Mouse (Mus musculus) forebrain, embryonic 12.5 days (tissue): ENCODE measurements around the gene Ipo11. TPM values are rescaled to one million over a fixed set of nuclear protein-coding genes. Genes with fewer than 3 reads are reported as not detected.

Source experiments
- ATAC-seq: fragments of 200-750 bp; cut with Nextera tagmentation; 2 replicates; pipeline ENCODE4 v1.8.0; 2017; ENCODE audit warnings: moderate TSS enrichment; ENCODE audit not compliant: low FRiP score
- H3K27ac ChIP-seq: fragments of 300-500 bp; sonication (generic); 2 replicates; pipeline ENCODE4 v1.5.1; 2016; ENCODE audit warnings: mild to moderate bottlenecking
- H3K27me3 ChIP-seq: fragments of 300-500 bp; sonication (generic); 2 replicates; pipeline ENCODE4 v1.6.1; 2016; ENCODE audit warnings: mild to moderate bottlenecking
- H3K36me3 ChIP-seq: fragments of 300-500 bp; sonication (generic); replicated peaks from 2 replicates; pipeline ENCODE4 v1.6.1; 2016; ENCODE audit warnings: mild to moderate bottlenecking
- H3K4me1 ChIP-seq: fragments of 300-500 bp; sonication (generic); 2 replicates; pipeline ENCODE4 v1.6.1; 2016
- H3K4me2 ChIP-seq: fragments of 300-500 bp; sonication (generic); 2 replicates; pipeline ENCODE4 v1.6.1; 2016; ENCODE audit warnings: mild to moderate bottlenecking, moderate library complexity
- H3K4me3 ChIP-seq: fragments of 300-500 bp; sonication (generic); replicated peaks from 2 replicates; pipeline ENCODE4 v1.5.1; 2016; ENCODE audit warnings: mild to moderate bottlenecking
- H3K9ac ChIP-seq: fragments of 300-500 bp; sonication (generic); 2 replicates; pipeline ENCODE4 v1.6.1; 2016; ENCODE audit warnings: mild to moderate bottlenecking
- H3K9me3 ChIP-seq: fragments of 300-500 bp; sonication (generic); 2 replicates; pipeline ENCODE4 v1.6.1; 2016
- WGBS: fragments of 180-500 bp; shearing (Covaris S2); methylation state at CpG from one replicate; pipeline ENCODE4 v1.1.7; 2016; 5-methylcytosine and 5-hydroxymethylcytosine counted together
- polyA plus RNA-seq: library from polyadenylated mRNA; unstranded; fragments of >200 nt; fragmentation: Nextera tagmentation; extraction: Ambion mirVana; gene quantifications from 2 replicates; pipeline ENCODE4 v1.2.1, GENCODE M21; 2016

The Ipo11 gene
- polyA plus RNA-seq: 67.0 and 74.1 TPM in 2 replicates

GRCm38 (mm10) chr13:106936256-106937137 is at the start of gene Ipo11:
Ipo11 (minus strand) TSS chr13:106936958.
- peak within 1 kb of the TSS; percentile 60 for H3K4me2 ChIP-seq
- peak within 1 kb of the TSS; percentile 89 for H3K9ac ChIP-seq
- peak within 1 kb of the TSS; percentile 98 for H3K4me3 ChIP-seq
- 0 out of 2 replicates have a peak, but pooled peaks cover 2% of the 10 kb centered on the region for H3K9me3 ChIP-seq
- peaks cover 13% of the 10 kb centered on the region for H3K4me1 ChIP-seq
- H3K27ac ChIP-seq: peak within 1 kb of the TSS; percentile 83
- WGBS: under 1% methylated on average over 83 of the region's 84 CpGs
- H3K27me3 ChIP-seq: no peaks in the 10 kb centered on the region
- ATAC-seq: peak; percentile 98
- H3K36me3 ChIP-seq: no peaks in the 10 kb centered on the region

GRCm38 (mm10) chr13:106961496-106961895 is 24.7 kb upstream of the Ipo11 start:
- WGBS: 89% methylated on average over 4 of the region's 4 CpGs
- no peaks in the 10 kb centered on the region for H3K4me1 ChIP-seq
- ATAC-seq: no peak
- no peak overlapping the region for H3K27ac ChIP-seq
- H3K9ac ChIP-seq: no peak overlapping the region
- no peaks in the 10 kb centered on the region for H3K27me3 ChIP-seq
- no peaks in the 10 kb centered on the region for H3K9me3 ChIP-seq
- peaks cover 36% of the 10 kb centered on the region for H3K36me3 ChIP-seq
- H3K4me3 ChIP-seq: no peak overlapping the region
- H3K4me2 ChIP-seq: no peak overlapping the region

- Histone ChIP-seq H3K36me3 (peaks cover 43% of the 10 kb centered on the region), H3K9ac (no peak overlapping the region), H3K27ac (no peak overlapping the region), H3K4me2 (no peak overlapping the region), H3K4me1 (no peaks in the 10 kb centered on the region), H3K9me3 (no peaks in the 10 kb centered on the region), H3K4me3 (no peak overlapping the region), H3K27me3 (no peaks in the 10 kb centered on the region)
- no peak for ATAC-seq
- WGBS: 96% methylated on average over 3 of the region's 3 CpGs
These were observed 23.8 kb upstream of the Ipo11 start for GRCm38 (mm10) chr13:106960557-106960956.

GRCm38 (mm10) chr13:106958286-106958685 is 21.5 kb upstream of the Ipo11 start:
- WGBS: 90% methylated on average over 3 of the region's 3 CpGs
- no peak for ATAC-seq
- H3K36me3 ChIP-seq: peaks cover 48% of the 10 kb centered on the region

GRCm38 (mm10) chr13:106957554-106957953 is 20.8 kb upstream of the Ipo11 start:
- WGBS: 88% methylated on average over 4 of the region's 4 CpGs
- Histone ChIP-seq H3K27ac (no peak overlapping the region), H3K9me3 (no peaks in the 10 kb centered on the region), H3K36me3 (peaks cover 54% of the 10 kb centered on the region), H3K27me3 (no peaks in the 10 kb centered on the region), H3K4me3 (no peak overlapping the region), H3K9ac (no peak overlapping the region), H3K4me2 (no peak overlapping the region), H3K4me1 (no peaks in the 10 kb centered on the region)
- ATAC-seq: no peak

More at GRCm38 (mm10) chr13:106958286-106958685, 21.5 kb upstream of the Ipo11 start:
- Histone ChIP-seq H3K4me2 (no peak overlapping the region), H3K4me3 (no peak overlapping the region), H3K27me3 (no peaks in the 10 kb centered on the region), H3K4me1 (no peaks in the 10 kb centered on the region), H3K9me3 (no peaks in the 10 kb centered on the region), H3K9ac (no peak overlapping the region), H3K27ac (no peak overlapping the region)

- no peak overlapping the region for H3K9ac ChIP-seq
- no peak overlapping the region for H3K27ac ChIP-seq
- no peaks in the 10 kb centered on the region for H3K4me1 ChIP-seq
- H3K4me3 ChIP-seq: no peak overlapping the region
- peaks cover 67% of the 10 kb centered on the region for H3K36me3 ChIP-seq
- no peak for ATAC-seq
- 93% methylated on average over 3 of the region's 3 CpGs for WGBS
- H3K27me3 ChIP-seq: no peaks in the 10 kb centered on the region
- no peak overlapping the region for H3K4me2 ChIP-seq
- no peaks in the 10 kb centered on the region for H3K9me3 ChIP-seq
These were observed 18.1 kb upstream of the Ipo11 start for GRCm38 (mm10) chr13:106954880-106955279.

- ATAC-seq: 0 out of 2 replicates have a peak, but pooled peaks have one; percentile 1
- WGBS: 6% methylated on average over 6 of the region's 6 CpGs
- peaks cover 11% of the 10 kb centered on the region for H3K4me1 ChIP-seq
- H3K4me3 ChIP-seq: peak overlapping the region; percentile 93
- no peaks in the 10 kb centered on the region for H3K27me3 ChIP-seq
- no peaks in the 10 kb centered on the region for H3K9me3 ChIP-seq
- no peak overlapping the region for H3K27ac ChIP-seq
- peaks cover 27% of the 10 kb centered on the region for H3K36me3 ChIP-seq
- H3K4me2 ChIP-seq: peak overlapping the region; percentile 59
- peak overlapping the region; percentile 86 for H3K9ac ChIP-seq
These were observed 10.8 kb upstream of the Ipo11 start for GRCm38 (mm10) chr13:106947583-106947982.

- peak within 1 kb of the TSS; percentile 86 for H3K9ac ChIP-seq
- no peaks in the 10 kb centered on the region for H3K27me3 ChIP-seq
- peak within 1 kb of the TSS; percentile 81 for H3K27ac ChIP-seq
- under 1% methylated on average over 68 of the region's 68 CpGs for WGBS
- peaks cover 11% of the 10 kb centered on the region for H3K4me1 ChIP-seq
- H3K4me3 ChIP-seq: peak within 1 kb of the TSS; percentile 93
- no peaks in the 10 kb centered on the region for H3K9me3 ChIP-seq
- H3K36me3 ChIP-seq: peaks cover 20% of the 10 kb centered on the region
- peak; percentile 99 for ATAC-seq
- H3K4me2 ChIP-seq: peak within 1 kb of the TSS; percentile 59
These were observed 10.1 kb upstream of the Ipo11 start, which contains the start of gene Dimt1 for GRCm38 (mm10) chr13:106946594-106947540. Dimt1 (plus strand) TSS chr13:106947127.

GRCm38 (mm10) chr13:106945518-106945917 is 8.8 kb upstream of the Ipo11 start:
- no peak overlapping the region for H3K27ac ChIP-seq
- H3K4me3 ChIP-seq: no peak overlapping the region
- H3K4me2 ChIP-seq: no peak overlapping the region
- WGBS: 89% methylated on average over 9 of the region's 9 CpGs
- H3K4me1 ChIP-seq: peaks cover 11% of the 10 kb centered on the region
- H3K36me3 ChIP-seq: peaks cover 9% of the 10 kb centered on the region
- no peaks in the 10 kb centered on the region for H3K27me3 ChIP-seq
- ATAC-seq: no peak
- H3K9me3 ChIP-seq: 0 out of 2 replicates have a peak, but pooled peaks cover 2% of the 10 kb centered on the region
- no peak overlapping the region for H3K9ac ChIP-seq

- ATAC-seq: no peak
- no peak overlapping the region for H3K4me3 ChIP-seq
- 93% methylated on average over 1 of the region's 1 CpGs for WGBS
- H3K27ac ChIP-seq: no peak overlapping the region
- no peaks in the 10 kb centered on the region for H3K27me3 ChIP-seq
- H3K9me3 ChIP-seq: 0 out of 2 replicates have a peak, but pooled peaks cover 2% of the 10 kb centered on the region
- H3K36me3 ChIP-seq: no peaks in the 10 kb centered on the region
- peaks cover 2% of the 10 kb centered on the region for H3K4me1 ChIP-seq
- no peak overlapping the region for H3K4me2 ChIP-seq
- H3K9ac ChIP-seq: no peak overlapping the region
These were observed 6.0 kb upstream of the Ipo11 start for GRCm38 (mm10) chr13:106942721-106943120.

- Histone ChIP-seq H3K9ac (no peak overlapping the region), H3K4me1 (no peaks in the 10 kb centered on the region), H3K27ac (no peak overlapping the region), H3K4me2 (0 out of 2 replicates have a peak overlapping the region, but pooled peaks have one; percentile 13), H3K36me3 (no peaks in the 10 kb centered on the region), H3K9me3 (0 out of 2 replicates have a peak, but pooled peaks cover 2% of the 10 kb centered on the region), H3K4me3 (peak overlapping the region; percentile 19), H3K27me3 (no peaks in the 10 kb centered on the region)
- no peak; the same call in 1 of the 2 replicates for ATAC-seq
- WGBS: 33% methylated on average over 7 of the region's 7 CpGs
These were observed 4.6 kb upstream of the Ipo11 start for GRCm38 (mm10) chr13:106941211-106941976.
